Mouse (Mus musculus): ENCODE data around the gene Supt4a.

The Supt4a gene

DNA sequence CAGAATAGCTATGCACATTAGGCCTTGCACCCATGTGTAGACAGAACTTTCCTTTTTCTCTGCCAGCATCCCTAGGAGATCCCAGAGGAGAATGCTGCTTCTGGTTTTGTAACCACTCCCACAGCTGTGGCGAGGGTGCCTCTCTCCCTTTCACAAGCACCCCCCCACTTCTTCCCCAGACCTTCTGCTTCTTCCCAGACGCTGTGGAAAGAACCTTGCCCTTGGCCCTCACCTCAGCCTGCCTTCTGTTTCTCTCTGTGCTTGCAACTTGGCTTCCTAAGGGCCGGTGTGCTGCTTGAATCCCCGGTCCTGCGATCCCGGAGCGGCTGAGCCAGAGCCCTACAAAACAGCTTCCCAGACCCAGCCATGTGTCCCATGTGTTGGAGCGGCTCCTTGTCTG lies 13.7 kb downstream of the Supt4a start:
- no peak for DNase-seq (ENCODE audit: low read depth, low spot score)

DNA sequence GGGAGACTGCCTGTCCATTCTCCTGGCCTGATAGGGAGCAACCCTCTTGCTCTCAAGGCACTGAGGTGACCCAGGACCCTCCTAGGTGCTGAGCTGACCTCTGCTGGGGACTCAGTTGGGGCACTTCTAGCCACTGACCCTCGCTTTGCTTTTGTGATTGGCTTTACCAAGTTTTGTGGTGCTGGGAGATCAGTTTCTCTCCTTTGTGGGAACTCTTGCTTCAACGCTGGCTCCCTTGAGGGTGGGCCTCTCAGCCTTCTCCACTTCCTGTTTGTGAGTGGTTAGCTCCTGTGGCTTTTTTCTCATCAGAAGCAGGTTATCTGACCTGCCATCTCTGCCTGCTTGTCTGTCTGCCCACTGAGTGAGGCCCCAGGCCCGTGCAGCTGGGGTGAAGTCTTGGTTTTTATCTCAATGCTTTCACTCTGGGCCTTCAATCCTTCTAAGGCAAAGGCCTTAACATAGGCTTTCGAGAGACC lies 14.2 kb downstream of the Supt4a start:
- DNase-seq (ENCODE audit: low read depth, low spot score): no peak

DNA sequence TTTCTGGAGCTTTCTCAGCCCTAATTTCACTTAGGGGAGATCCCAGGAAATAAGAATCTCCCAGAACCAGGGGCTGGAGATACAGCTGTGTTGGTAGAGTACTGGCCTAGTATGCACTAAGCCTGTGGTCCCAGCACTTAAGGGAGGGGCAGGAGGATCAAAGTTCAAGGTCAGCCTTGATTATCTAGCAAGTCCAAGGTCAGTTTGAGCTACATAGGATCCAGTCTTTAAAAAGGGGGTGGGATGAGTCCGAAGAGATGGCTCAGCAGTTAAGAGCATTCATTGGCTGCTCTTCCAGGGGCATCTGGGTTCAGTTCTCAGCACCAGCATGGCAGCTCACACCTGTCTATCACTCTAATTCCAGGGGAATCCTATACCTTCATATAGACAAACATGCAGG lies 15.0 kb downstream of the Supt4a start:
- no peak for DNase-seq (ENCODE audit: low read depth, low spot score)

- no peak for DNase-seq (ENCODE audit: low read depth, low spot score)
Measured at GRCm38 (mm10) chr11:87753255-87753654, 15.9 kb downstream of the Supt4a start.

- DNase-seq (ENCODE audit: low read depth, low spot score): no peak
Measured at GRCm38 (mm10) chr11:87753891-87754501, 16.6 kb downstream of the Supt4a start.

GRCm38 (mm10) chr11:87754603-87755002 lies 17.3 kb downstream of the Supt4a start:
- no peak for DNase-seq (ENCODE audit: low read depth, low spot score)

DNA sequence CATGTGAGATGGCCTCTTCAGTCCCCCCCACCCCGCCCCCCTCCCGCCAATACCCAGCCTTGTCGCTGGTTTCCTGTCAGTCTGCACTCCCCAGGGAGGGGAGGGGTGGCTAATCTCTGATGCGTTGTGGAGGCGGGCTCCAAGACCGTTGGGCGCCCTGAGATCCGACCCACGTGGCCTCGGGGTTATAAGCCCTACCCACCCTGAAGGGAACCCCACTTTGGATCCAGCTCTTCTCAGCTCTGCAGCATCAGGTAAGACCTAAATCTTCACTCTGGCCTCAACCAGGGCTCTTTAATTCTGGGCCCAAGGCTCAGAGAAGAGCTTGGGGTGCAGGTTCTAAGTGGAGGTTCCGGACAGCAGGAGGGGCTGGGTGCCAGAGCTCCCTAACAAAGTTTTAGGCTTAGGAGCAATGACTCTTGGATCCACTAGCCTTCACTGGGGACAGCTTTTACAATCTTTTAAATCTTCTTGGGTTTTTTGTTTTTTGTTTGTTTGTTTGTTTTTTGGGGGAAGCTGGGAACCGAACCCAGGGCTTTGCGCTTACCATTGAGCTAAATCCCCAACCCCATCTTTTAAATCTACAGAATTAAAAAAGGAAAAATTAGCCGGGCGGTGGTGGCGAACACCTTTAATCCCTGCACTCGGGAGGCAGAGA lies 18.1 kb downstream of the Supt4a start:
- DNase-seq (ENCODE audit: low read depth, low spot score): no peak

DNA sequence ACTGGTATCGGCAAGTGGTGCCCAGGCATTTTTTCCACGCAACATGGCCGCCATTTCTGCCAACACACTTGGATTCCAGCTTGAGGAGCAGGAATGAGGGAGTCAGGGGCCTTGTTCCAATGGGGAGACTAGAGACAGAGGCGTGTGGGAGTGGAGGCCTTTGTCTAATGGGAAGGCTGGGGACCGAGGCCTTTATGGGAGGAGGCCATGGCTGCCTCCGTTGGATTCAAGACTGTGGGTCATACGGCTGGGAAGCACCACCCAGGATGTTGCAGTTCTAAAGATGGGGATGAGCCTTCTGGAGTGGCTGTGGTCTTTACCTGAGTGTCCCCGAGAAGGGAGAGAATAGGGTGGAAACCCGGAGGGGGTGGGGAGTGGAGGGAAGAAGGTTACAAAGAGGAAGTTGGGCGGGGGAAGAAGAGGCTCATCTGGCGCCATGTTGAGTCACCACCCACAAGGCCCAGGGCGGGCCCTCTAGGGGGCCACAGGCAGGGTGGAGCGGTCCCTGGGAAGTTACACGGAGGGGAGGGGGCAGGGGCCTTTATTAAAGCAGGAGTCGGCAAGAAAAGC lies 19.0 kb downstream of the Supt4a start:
- DNase-seq (ENCODE audit: low read depth, low spot score): no peak

GRCm38 (mm10) chr11:87757001-87757954 lies 19.9 kb downstream of the Supt4a start:
- DNase-seq (ENCODE audit: low read depth, low spot score): no peak

DNA sequence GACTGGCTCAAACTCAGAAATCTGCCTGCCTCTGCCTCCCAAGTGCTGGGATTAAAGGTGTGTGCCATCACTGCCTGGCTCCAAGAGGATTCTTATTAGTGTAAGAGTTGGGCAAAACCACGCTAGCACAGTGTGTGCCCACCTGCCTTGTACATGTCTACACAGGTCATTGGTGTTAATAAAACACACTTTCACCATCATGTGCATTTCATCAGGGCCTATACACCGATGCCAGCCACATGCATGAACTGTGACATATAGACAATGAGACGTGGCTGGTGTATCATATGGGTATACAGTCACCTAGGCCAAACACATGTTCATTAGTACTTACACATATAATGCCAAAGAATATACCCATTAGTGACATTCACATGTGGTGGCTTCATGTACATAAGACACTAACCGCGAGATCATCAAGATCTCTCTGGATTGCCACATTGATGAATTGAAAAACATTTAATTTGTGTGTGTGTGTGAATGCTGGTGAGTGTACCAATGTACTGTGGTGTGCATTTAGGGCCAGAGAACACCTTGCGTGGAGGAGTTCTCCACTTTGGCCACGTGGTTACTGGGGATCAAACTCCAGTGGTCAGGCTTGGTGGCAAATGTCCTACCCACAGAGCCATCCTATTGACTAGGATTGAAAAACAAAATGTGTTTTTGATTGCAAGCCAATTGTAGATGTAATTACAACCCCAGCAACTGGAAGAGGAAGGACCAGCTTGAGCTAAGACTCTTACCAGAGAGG lies 21.0 kb downstream of the Supt4a start:
- DNase-seq (ENCODE audit: low read depth, low spot score): no peak

- no peak for DNase-seq (ENCODE audit: low read depth, low spot score)
Measured at GRCm38 (mm10) chr11:87758957-87759608, 21.7 kb downstream of the Supt4a start.

DNA sequence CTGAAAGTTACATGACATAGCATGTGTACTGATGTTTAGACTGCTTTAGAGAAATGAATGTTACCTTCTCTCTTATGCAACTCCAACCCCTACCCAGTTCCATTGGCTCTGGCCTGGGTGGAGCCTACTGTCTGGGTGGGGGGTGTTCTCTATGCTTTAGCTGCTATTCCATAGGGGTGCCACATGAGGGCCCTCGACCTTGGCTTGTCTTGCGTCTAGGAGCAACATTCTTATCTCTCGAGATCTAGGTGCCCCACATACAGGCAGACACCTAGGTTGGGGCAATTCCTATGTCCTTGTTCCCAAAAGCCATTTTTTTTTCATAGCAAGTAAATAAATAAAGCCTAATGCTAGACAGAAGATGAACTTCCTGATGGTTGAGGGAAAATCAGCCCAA lies 22.3 kb downstream of the Supt4a start:
- DNase-seq (ENCODE audit: low read depth, low spot score): no peak

GRCm38 (mm10) chr11:87760301-87761081 lies 23.1 kb downstream of the Supt4a start, which contains the start of gene Tspoap1:
Gene Tspoap1 (plus strand): TSS chr11:87760541.
- DNase-seq (ENCODE audit: low read depth, low spot score): no peak

- no peak for DNase-seq (ENCODE audit: low read depth, low spot score)
Measured at GRCm38 (mm10) chr11:87761181-87761721, 23.9 kb downstream of the Supt4a start.

- DNase-seq (ENCODE audit: low read depth, low spot score): no peak
Measured at GRCm38 (mm10) chr11:87761806-87762701, 24.7 kb downstream of the Supt4a start.

DNA sequence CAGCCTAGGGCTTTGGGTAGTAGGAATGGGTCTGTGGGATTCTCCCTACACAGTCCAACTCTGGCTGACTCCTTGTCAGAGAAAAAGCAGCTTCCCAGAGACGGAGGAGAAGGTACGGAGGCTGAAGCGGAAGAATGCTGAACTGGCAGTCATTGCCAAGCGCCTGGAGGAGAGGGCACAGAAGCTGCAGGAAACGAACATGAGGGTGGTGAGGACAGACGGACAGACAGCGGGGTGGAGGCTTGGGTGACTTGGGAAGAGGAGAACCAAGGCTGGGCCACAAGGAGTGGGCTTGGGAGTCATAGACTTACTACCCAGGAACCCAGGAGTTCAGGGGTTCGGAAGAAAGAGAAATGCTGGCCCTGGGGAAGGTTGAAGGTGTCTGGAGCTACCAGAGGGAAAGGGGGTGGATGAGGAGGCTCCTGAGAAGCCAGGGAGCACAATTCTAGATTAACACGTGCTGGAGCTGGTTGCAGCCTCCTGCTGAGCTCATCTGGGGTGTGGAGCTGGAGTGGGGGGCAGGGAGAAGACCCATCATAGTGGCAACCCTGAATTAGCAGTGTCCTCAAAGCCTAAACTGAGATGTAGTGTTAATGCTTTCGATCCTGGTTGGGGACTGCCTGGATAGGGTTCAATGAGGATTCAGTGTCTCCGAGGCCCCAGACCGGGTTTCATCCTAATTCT lies 25.5 kb downstream of the Supt4a start:
- no peak for DNase-seq (ENCODE audit: low read depth, low spot score)

DNA sequence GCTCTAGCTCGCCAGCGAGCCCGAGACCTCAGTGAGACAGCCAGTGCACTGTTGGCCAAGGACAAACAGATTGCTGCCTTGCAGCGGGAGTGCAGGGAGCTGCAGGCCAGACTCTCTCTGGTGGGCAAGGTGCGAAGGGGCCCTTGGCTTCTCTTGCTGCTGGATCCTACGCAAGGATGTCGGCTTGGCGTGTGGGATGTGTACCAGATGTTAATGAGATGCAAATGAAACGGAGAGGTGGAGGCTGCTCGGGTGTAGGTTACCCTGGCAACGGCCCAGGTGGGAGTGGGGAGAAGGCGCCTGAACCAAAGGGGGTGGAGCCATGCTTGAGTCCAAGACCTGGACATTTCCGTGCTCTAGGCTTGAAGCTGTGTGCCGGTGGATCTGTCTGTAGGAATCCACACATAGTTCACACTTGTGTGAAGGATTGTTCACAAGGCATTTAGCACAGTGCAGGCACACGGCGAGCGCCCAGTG lies 26.2 kb downstream of the Supt4a start:
- peak; percentile 90 for DNase-seq (ENCODE audit: low read depth, low spot score)
